ENCODE assay signal across 15 mouse cellular contexts in genomic region chr3:26141590-26141989, GRCm38 (mm10).
DNase-seq lines count a peak whose midpoint lies in the region; ATAC-seq lines count a peak whose summit lies in the region.
"Had no signal": no experiment of that assay in that cellular context is flagged by ENCODE, and none has a peak within 500 bp of the region (broad histone marks: within the 10 kb centered on the region; RNA-seq: fewer than 3 reads in every experiment).

No protein-coding gene starts in this region.

- peak; percentile 99 for ATAC-seq in cerebellum, adult (ENCODE audit: insufficient number of reproducible peaks, low FRiP score, low TSS enrichment)

- DNase-seq in cerebellum, postnatal 4 days (ENCODE audit: low spot score in 2 of 2): no peak
- peak; percentile 33 for DNase-seq in layer of hippocampus, adult 9-11 months
- DNase-seq in layer of hippocampus, postnatal 10 days (ENCODE audit: low spot score in 2 of 2): no peak
- DNase-seq in cerebellum, adult 9-11 months: peak; percentile 91
- peak; percentile 60 for DNase-seq in retina, embryonic 14.5 days (ENCODE audit: low spot score)
- DNase-seq in kidney, adult 8-10 months: no peak
- DNase-seq in embryo, embryonic 10.5 days (ENCODE audit: low spot score): no peak
- DNase-seq: adrenal gland, adult 8-10 months; heart, postnatal 4 days; kidney, adult 11 months; kidney, postnatal 25 days; lung, postnatal 10 days; right cerebral cortex, postnatal 4 days; thymus, adult 18-20 months had no signal

Comparison
In these comparisons a context has a peak if more than half of its experiments do, and no peak if none do; other contexts are left out.
1. DNase-seq: peak in layer of hippocampus, adult 9-11 months (single experiment), cerebellum, adult 9-11 months (single experiment) and retina, embryonic 14.5 days (single experiment); none in cerebellum, postnatal 4 days (0 of 2), layer of hippocampus, postnatal 10 days (0 of 2), kidney, adult 8-10 months (0 of 2) and embryo, embryonic 10.5 days (single experiment).